Mouse (Mus musculus): ENCODE data around the gene Commd1. TPM values are rescaled to one million over a fixed set of nuclear protein-coding genes. Genes with fewer than 3 reads are reported as not detected.

The Commd1 gene
- polyA plus RNA-seq, 1 experiment: 104 TPM

- no peaks in the 10 kb centered on the region for H3K4me1 ChIP-seq (ENCODE audit: control insufficient read depth, insufficient read depth, low read length)
- TF ChIP-seq CTCF (IDR thresholded peaks at IDR 0.05; ENCODE audit: low read depth, low read length): no peak
- no peak for TF ChIP-seq POLR2A (IDR thresholded peaks at IDR 0.05; ENCODE audit: insufficient read depth, low read length)
- TF ChIP-seq EP300 (IDR thresholded peaks at IDR 0.05; ENCODE audit: insufficient read depth, low read depth, low read length): no peak
- peaks cover 20% of the 10 kb centered on the region for H3K36me3 ChIP-seq (ENCODE audit: control insufficient read depth, insufficient read depth, low read length, poor library complexity, severe bottlenecking)
- H3K4me3 ChIP-seq (ENCODE audit: low read depth, low read length): peak overlapping the region; percentile 77
- H3K27me3 ChIP-seq (ENCODE audit: control insufficient read depth, insufficient read depth, low read length, poor library complexity, severe bottlenecking): no peaks in the 10 kb centered on the region
- peak overlapping the region; percentile 65 for H3K9ac ChIP-seq (ENCODE audit: low read depth, poor library complexity, severe bottlenecking)
- H3K27ac ChIP-seq (ENCODE audit: insufficient read depth, low read length): peak overlapping the region; percentile 45; the same call in 1 of the 2 replicates
- peaks cover 18% of the 10 kb centered on the region for H3K9me3 ChIP-seq (replicated peaks; ENCODE audit: control insufficient read depth, insufficient read depth, low read length, poor library complexity, severe bottlenecking)
These were observed 8.6 kb downstream of the Commd1 start for GRCm38 (mm10) chr11:22973599-22973998.

DNA sequence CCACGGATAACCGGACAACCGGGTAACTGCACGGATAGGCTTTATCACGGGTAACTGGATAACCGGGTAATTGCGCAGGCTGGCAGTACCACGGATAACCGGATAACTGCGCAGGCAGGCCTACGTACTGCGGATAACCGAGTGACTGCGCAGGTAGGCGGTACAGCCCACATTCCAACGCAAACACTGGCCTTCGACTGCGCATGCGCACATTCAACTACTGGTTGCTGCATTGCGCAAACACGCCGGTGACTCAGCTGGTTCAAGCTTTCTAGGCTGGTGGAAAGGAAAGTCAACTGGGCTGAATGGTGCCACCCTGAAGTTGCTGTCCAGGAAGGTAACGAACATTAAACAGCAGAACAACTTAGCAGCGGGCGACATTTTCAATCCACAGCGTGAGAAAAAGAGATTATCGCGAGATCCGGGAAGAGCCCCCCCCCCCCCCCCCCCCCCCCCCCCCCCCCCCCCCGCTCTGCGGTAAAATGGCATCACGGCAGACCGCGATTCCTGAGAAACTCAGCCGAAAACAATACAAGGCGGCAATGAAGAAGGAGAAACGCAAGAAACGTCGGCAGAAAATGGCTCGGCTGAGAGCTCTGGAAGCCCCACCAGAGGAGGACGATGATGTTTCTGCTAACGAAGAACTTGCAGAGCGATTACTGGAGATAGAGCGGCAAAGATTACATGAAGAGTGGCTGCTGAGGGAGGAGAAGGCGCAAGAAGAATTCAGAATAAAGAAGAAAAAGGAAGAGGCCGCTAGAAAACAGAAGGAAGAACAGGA is 9.2 kb downstream of the Commd1 start:
- TF ChIP-seq CTCF (IDR thresholded peaks at IDR 0.05; ENCODE audit: low read depth, low read length): no peak
- TF ChIP-seq POLR2A (IDR thresholded peaks at IDR 0.05; ENCODE audit: insufficient read depth, low read length): no peak
- TF ChIP-seq EP300 (IDR thresholded peaks at IDR 0.05; ENCODE audit: insufficient read depth, low read depth, low read length): no peak
- Histone ChIP-seq H3K27me3 (ENCODE audit: control insufficient read depth, insufficient read depth, low read length, poor library complexity, severe bottlenecking) (no peaks in the 10 kb centered on the region), H3K27ac (ENCODE audit: insufficient read depth, low read length) (peak overlapping the region; percentile 93), H3K9ac (ENCODE audit: low read depth, poor library complexity, severe bottlenecking) (peak overlapping the region; percentile 65), H3K36me3 (ENCODE audit: control insufficient read depth, insufficient read depth, low read length, poor library complexity, severe bottlenecking) (peaks cover 19% of the 10 kb centered on the region), H3K4me3 (ENCODE audit: low read depth, low read length) (peak overlapping the region; percentile 76), H3K9me3 (replicated peaks; ENCODE audit: control insufficient read depth, insufficient read depth, low read length, poor library complexity, severe bottlenecking) (peaks cover 18% of the 10 kb centered on the region), H3K4me1 (ENCODE audit: control insufficient read depth, insufficient read depth, low read length) (no peaks in the 10 kb centered on the region)

DNA sequence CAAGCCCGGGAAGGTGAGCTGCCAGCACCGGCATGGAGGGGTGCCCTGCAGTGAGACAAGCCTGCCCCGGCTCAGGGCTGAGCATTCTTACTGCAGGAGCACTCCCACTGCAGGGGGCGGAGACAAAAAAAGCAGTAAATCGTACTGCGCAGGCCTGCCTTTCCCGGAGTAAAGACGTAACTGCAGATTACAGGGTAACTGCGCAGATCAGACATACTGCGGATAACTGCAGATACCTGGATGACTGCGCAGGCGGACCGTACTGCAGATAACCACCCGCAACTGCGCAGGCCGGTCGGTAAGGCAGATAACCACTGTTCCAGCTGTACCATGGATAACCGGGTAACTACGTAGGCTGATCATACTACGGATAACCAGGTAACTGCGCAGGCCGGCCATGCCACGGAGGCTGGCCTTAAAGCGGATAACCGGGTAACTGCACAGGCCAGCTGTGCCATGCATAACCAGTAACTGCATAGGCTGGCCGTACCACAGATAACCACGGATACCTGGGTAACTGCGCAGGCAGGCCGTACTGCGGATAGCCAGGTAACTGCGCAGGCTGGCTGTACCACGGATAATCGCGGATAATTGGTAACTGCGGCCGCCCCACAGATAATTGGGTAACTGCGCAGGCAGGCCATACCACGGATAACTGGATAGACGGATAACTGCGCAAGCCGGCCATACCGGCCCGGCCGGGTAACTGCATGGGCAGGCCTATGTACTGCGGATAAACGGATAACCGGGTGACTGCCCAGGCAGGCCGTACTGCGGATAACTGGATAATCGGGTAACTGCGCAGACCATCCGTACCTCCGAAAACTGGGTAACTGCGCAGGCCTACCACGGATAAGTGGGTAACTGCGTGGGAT is 10.1 kb downstream of the Commd1 start, which contains the start of gene Zrsr1:
TSS of gene Zrsr1 (plus strand) at position 171 of the 875 bp plus-strand sequence.
- TF ChIP-seq POLR2A (IDR thresholded peaks at IDR 0.05; ENCODE audit: insufficient read depth, low read length): peak; percentile 65
- no peak for TF ChIP-seq EP300 (IDR thresholded peaks at IDR 0.05; ENCODE audit: insufficient read depth, low read depth, low read length)
- no peak for TF ChIP-seq CTCF (IDR thresholded peaks at IDR 0.05; ENCODE audit: low read depth, low read length)
- Histone ChIP-seq H3K27me3 (ENCODE audit: control insufficient read depth, insufficient read depth, low read length, poor library complexity, severe bottlenecking) (no peaks in the 10 kb centered on the region), H3K27ac (ENCODE audit: insufficient read depth, low read length) (peak within 1 kb of the TSS; percentile 93)

DNA sequence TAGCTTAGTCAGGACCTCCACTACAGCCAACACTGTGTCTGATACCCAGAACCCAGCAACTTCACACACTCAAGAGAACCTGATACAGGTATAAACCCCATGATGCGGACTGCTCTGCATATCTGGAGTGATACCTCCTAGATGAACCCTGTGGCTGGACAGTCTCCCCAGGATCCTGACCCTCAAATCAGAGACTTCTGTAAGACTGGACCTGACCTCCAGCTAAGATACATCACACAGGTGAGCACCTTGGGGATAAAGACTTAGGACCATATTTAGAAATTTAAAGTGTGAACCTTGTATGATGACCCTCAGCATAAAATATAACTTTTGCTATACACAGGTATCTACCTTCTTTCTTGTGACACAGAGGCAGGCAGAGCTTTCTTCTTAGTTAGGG is 11.6 kb downstream of the Commd1 start:
- Histone ChIP-seq H3K9ac (ENCODE audit: low read depth, poor library complexity, severe bottlenecking) (no peak overlapping the region), H3K27ac (ENCODE audit: insufficient read depth, low read length) (no peak overlapping the region), H3K4me1 (ENCODE audit: control insufficient read depth, insufficient read depth, low read length) (no peaks in the 10 kb centered on the region), H3K4me3 (ENCODE audit: low read depth, low read length) (no peak overlapping the region), H3K9me3 (replicated peaks; ENCODE audit: control insufficient read depth, insufficient read depth, low read length, poor library complexity, severe bottlenecking) (peaks cover 21% of the 10 kb centered on the region), H3K36me3 (ENCODE audit: control insufficient read depth, insufficient read depth, low read length, poor library complexity, severe bottlenecking) (peaks cover 3% of the 10 kb centered on the region; the same call in 1 of the 2 replicates), H3K27me3 (ENCODE audit: control insufficient read depth, insufficient read depth, low read length, poor library complexity, severe bottlenecking) (no peaks in the 10 kb centered on the region)
- TF ChIP-seq EP300 (IDR thresholded peaks at IDR 0.05; ENCODE audit: insufficient read depth, low read depth, low read length): no peak
- TF ChIP-seq CTCF (IDR thresholded peaks at IDR 0.05; ENCODE audit: low read depth, low read length): no peak
- TF ChIP-seq POLR2A (IDR thresholded peaks at IDR 0.05; ENCODE audit: insufficient read depth, low read length): no peak

More for the DNA sequence above, 10.1 kb downstream of the Commd1 start, which contains the start of gene Zrsr1:
- H3K4me3 ChIP-seq (ENCODE audit: low read depth, low read length): peak within 1 kb of the TSS; percentile 76
- H3K9me3 ChIP-seq (replicated peaks; ENCODE audit: control insufficient read depth, insufficient read depth, low read length, poor library complexity, severe bottlenecking): peaks cover 18% of the 10 kb centered on the region
- peaks cover 13% of the 10 kb centered on the region for H3K36me3 ChIP-seq (ENCODE audit: control insufficient read depth, insufficient read depth, low read length, poor library complexity, severe bottlenecking)
- no peaks in the 10 kb centered on the region for H3K4me1 ChIP-seq (ENCODE audit: control insufficient read depth, insufficient read depth, low read length)
- peak within 1 kb of the TSS; percentile 65 for H3K9ac ChIP-seq (ENCODE audit: low read depth, poor library complexity, severe bottlenecking)

- Histone ChIP-seq H3K36me3 (ENCODE audit: control insufficient read depth, insufficient read depth, low read length, poor library complexity, severe bottlenecking) (0 out of 2 replicates have a peak, but pooled peaks cover 3% of the 10 kb centered on the region), H3K9me3 (replicated peaks; ENCODE audit: control insufficient read depth, insufficient read depth, low read length, poor library complexity, severe bottlenecking) (peaks cover 21% of the 10 kb centered on the region), H3K27me3 (ENCODE audit: control insufficient read depth, insufficient read depth, low read length, poor library complexity, severe bottlenecking) (no peaks in the 10 kb centered on the region), H3K27ac (ENCODE audit: insufficient read depth, low read length) (no peak overlapping the region), H3K4me3 (ENCODE audit: low read depth, low read length) (no peak overlapping the region), H3K4me1 (ENCODE audit: control insufficient read depth, insufficient read depth, low read length) (no peaks in the 10 kb centered on the region), H3K9ac (ENCODE audit: low read depth, poor library complexity, severe bottlenecking) (no peak overlapping the region)
- TF ChIP-seq CTCF (IDR thresholded peaks at IDR 0.05; ENCODE audit: low read depth, low read length) (no peak), EP300 (IDR thresholded peaks at IDR 0.05; ENCODE audit: insufficient read depth, low read depth, low read length) (no peak), POLR2A (IDR thresholded peaks at IDR 0.05; ENCODE audit: insufficient read depth, low read length) (no peak)
These were observed 12.7 kb downstream of the Commd1 start for GRCm38 (mm10) chr11:22969486-22969885.
